Mouse (Mus musculus) gastrocnemius, adult 2 months (tissue): ENCODE results near the gene Xkr7. TPM values are rescaled to one million over a fixed set of nuclear protein-coding genes. Genes with fewer than 3 reads are reported as not detected.
A peak's percentile ranks its signal among the peaks of the same experiment; 100 is the strongest.

Source experiments
- DNase-seq: peaks from one replicate; pipeline ENCODE4 v3.0.0; 2022
- H3K27ac ChIP-seq: fragments of 200-600 bp; 2 replicates; pipeline ENCODE4 v1.8.1; 2022; ENCODE audit warnings: mild to moderate bottlenecking
- H3K4me3 ChIP-seq: fragments of 200-600 bp; 2 replicates; pipeline ENCODE4 v1.8.1; 2022; ENCODE audit warnings: mild to moderate bottlenecking, moderate library complexity
- CTCF ChIP-seq: fragments of 200-600 bp; IDR thresholded peaks from 2 replicates; pipeline ENCODE4 v1.8.1; 2022; ENCODE audit warnings: antibody characterized with exemption, mild to moderate bottlenecking, moderate library complexity
- intact Hi-C: fragments of 180-260 bp; cut with DNase I; formaldehyde crosslinking; loops from one replicate; pipeline ENCODE4 v1.15.1; 2025
- total RNA-seq, 2 experiments: library from RNA; stranded (reverse); gene quantifications; 2 replicates each; pipeline ENCODE4 v1.2.3; 2021

Xkr7 gene
- total RNA-seq, 2 experiments from 2014 or later: not detected

GRCm38 (mm10) chr2:153084261-153084976 lies 52.8 kb downstream of the Xkr7 start:
- no peak for TF ChIP-seq CTCF
- intact Hi-C loops: loop anchor here (5.0 kb wide), 2 partner anchors 48 to 333 kb away; no protein-coding TSS in a partner anchor
- no peak for DNase-seq
- Histone ChIP-seq H3K27ac (no peak overlapping the region; the same call in 1 of the 2 replicates), H3K4me3 (no peak overlapping the region)

GRCm38 (mm10) chr2:153085556-153085955 lies 53.9 kb downstream of the Xkr7 start:
- intact Hi-C loops: no loop called here
- DNase-seq: no peak
- H3K27ac ChIP-seq: no peak overlapping the region
- TF ChIP-seq CTCF: no peak
- no peak overlapping the region for H3K4me3 ChIP-seq

GRCm38 (mm10) chr2:153086166-153086565 lies 54.5 kb downstream of the Xkr7 start:
- DNase-seq: no peak
- intact Hi-C loops: no loop called here
- no peak overlapping the region for H3K27ac ChIP-seq
- no peak overlapping the region for H3K4me3 ChIP-seq
- TF ChIP-seq CTCF: no peak

DNA sequence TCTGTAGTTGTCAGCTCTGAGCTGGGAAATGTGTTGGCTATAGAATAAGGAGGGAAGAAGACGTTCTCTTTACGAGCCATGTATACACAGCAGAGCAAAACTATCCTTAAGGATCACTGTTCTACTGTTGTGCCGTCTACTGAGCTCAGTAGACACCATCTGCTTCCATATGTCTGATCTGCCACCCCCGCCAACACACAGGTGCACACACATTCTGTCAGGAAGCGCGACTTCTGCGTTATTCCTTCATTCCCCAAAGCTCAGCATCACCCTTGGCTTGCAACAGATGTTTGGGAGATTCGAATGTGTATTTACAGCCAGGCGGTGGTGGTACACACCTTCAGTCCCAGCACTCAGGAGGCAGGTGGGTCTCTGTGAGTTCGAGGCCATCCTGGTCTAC lies 55.4 kb downstream of the Xkr7 start:
- TF ChIP-seq CTCF: no peak
- no peak overlapping the region for H3K4me3 ChIP-seq
- no peak overlapping the region for H3K27ac ChIP-seq
- DNase-seq: no peak
- intact Hi-C loops: no loop called here

- intact Hi-C loops: no loop called here
Observed at GRCm38 (mm10) chr2:153089316-153089715, 57.7 kb downstream of the Xkr7 start.

DNA sequence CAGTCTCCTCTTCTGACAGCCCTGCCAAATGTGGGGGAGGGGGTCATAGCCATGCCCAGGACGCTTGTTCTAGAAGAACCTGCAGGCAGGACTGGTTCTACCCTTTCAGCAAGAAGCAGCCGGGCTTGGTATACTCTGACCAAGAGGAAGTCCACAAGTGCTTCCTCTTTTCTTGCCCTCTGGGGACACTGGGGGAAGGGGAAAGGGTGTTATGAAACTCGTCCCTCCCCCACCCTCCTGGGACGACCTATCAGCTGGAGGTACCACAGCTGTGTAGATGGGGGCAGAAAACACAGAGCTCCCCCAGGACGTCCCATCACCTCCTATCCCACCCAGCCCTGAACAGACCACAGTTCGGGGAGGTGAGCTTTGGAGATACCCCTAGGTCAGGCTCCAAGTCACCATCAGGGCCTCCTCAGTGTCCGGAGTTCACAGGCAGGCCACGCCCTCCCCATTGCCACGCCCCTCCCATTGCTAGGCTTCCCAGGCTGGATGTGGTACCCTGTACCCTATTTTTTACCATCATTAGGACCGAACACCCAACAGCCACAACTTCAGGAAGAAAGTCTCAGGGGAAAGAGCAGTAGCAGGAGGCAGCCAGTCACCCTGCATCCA lies 59.0 kb downstream of the Xkr7 start:
- H3K27ac ChIP-seq: peak overlapping the region; percentile 49; the same call in 1 of the 2 replicates
- peak; percentile 34 for DNase-seq

More at GRCm38 (mm10) chr2:153089316-153089715, 57.7 kb downstream of the Xkr7 start:
- Histone ChIP-seq H3K4me3 (no peak overlapping the region), H3K27ac (no peak overlapping the region)
- DNase-seq: no peak
- TF ChIP-seq CTCF: no peak

More for the DNA sequence above, 59.0 kb downstream of the Xkr7 start:
- no peak overlapping the region; the same call in 1 of the 2 replicates for H3K4me3 ChIP-seq
- TF ChIP-seq CTCF: no peak
- intact Hi-C loops: no loop called here

Other genes starting within 250 kb of the Xkr7 start
- 10 to 100 TPM; 15.7 to 40.3 TPM for gene Bcl2l1, start 200.1 kb upstream of the Xkr7 start, total RNA-seq
- gene Tpx2, start 183.9 kb upstream of the Xkr7 start, total RNA-seq: 1 to 10 TPM; 1.1 to 1.7 TPM
- gene Mylk2, start 120.5 kb upstream of the Xkr7 start, total RNA-seq: 100 to 1,000 TPM; 445 to 720 TPM
- 1 to 10 TPM; 1.4 to 1.7 TPM for gene Foxs1, start 98.6 kb upstream of the Xkr7 start, total RNA-seq
- under 1 TPM; 0.45 to 0.61 TPM for gene Dusp15, start 80.2 kb upstream of the Xkr7 start, total RNA-seq
- not detected for gene Ttll9, start 69.4 kb upstream of the Xkr7 start, total RNA-seq
- gene Pdrg1, start 16.4 kb upstream of the Xkr7 start, total RNA-seq: 10 to 100 TPM; 73.6 to 91.5 TPM
- 1 to 10 TPM; 4.5 to 6.9 TPM for gene Ccm2l, start 34.1 kb downstream of the Xkr7 start, total RNA-seq
- under 1 TPM; 0.20 to 0.45 TPM for gene Hck, start 76.6 kb downstream of the Xkr7 start, total RNA-seq
- 10 to 100 TPM; 30.6 to 41.1 TPM for gene Tm9sf4, start 129.5 kb downstream of the Xkr7 start, total RNA-seq
- under 1 TPM; 0.38 to 0.59 TPM for gene Tspyl3, start 193.6 kb downstream of the Xkr7 start, total RNA-seq
- gene Plagl2, start 209.6 kb downstream of the Xkr7 start, total RNA-seq: 1 to 10 TPM; 2.5 to 2.8 TPM
- gene Pofut1, start 209.7 kb downstream of the Xkr7 start, total RNA-seq: 10 to 100 TPM in 1 of 2 experiments, 1 to 10 TPM in 1; 7.6 to 13.2 TPM